Mouse (Mus musculus): ENCODE measurements around the gene Pias4. TPM values are rescaled to one million over a fixed set of nuclear protein-coding genes. Genes with fewer than 3 reads are reported as not detected.
"Not testable (repeated sequence)": the region's sequence is repeated elsewhere in the genome, so short reads cannot be mapped to it uniquely, and the experiment has no call there.

Pias4 gene
- total and polyA plus RNA-seq, 3 experiments, result 21.0 to 40.4 TPM; not detected in 1

GRCm38 (mm10) chr10:81173132-81173531 is 5.4 kb upstream of the Pias4 start (continued):
- TF ChIP-seq USF2 (IDR thresholded peaks at IDR 0.05; ENCODE audit: borderline replicate concordance in 1 of 2, insufficient read depth in 1 of 2, low read depth in 1 of 2, low read length in 2 of 2) (no peak), EP300 (IDR thresholded peaks at IDR 0.05; ENCODE audit: low read depth in 1 of 2, low read length in 2 of 2) (no peak)

DNA sequence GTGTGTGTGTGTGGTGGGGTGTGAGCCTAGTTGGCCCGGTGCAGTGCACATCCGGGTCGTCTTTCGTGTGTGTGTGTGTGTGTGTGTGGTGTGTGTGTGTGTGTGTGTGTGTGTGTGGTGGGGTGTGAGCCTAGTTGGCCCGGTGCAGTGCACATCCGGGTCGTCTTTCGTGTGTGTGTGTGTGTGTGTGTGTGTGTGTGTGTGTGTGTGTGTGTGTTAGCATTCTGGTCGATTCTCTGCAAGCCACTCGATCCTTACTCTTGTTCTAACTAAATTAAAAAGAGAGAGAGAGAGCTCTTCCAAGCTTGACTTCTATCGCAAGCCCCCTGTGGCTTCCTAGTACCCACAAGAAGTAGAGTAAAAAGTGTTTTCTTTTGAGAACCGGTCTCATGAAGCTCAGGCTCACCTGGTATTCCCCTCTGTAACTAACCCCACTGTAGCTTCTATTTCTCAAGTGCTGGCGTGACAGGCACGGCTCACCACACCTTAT is 1.7 kb upstream of the Pias4 start:
- Histone ChIP-seq H3K36me3 (ENCODE audit: control insufficient read depth in 1 of 2, insufficient read depth in 2 of 2, low read length in 2 of 2) (peaks cover 0 to 11% of the 10 kb centered on the region in 2 experiments; a peak in 2 of 4 replicates), H3K9ac (ENCODE audit: control insufficient read depth, low read depth, low read length, poor library complexity, severe bottlenecking) (peak overlapping the region; percentile 55)

GRCm38 (mm10) chr10:81168521-81169244 is 960 bp upstream of the Pias4 start:
- H3K27ac ChIP-seq (ENCODE audit: control insufficient read depth, low read depth, low read length), result peak overlapping the region; percentile 95
- H3K79me2 ChIP-seq (ENCODE audit: control insufficient read depth, insufficient read depth, low read length, poor library complexity), result peaks cover 25% of the 10 kb centered on the region
- peaks cover 0 to 11% of the 10 kb centered on the region in 2 experiments; a peak in 2 of 4 replicates for H3K4me1 ChIP-seq (ENCODE audit: control insufficient read depth in 1 of 2, insufficient read depth in 2 of 2, low read length in 2 of 2)
- H3K4me3 ChIP-seq (ENCODE audit: control insufficient read depth in 1 of 2, insufficient read depth in 1 of 2, low read depth in 2 of 2, low read length in 2 of 2), result peak overlapping the region; percentile 78 to 87
- peak overlapping the region; percentile 89 for H3K9ac ChIP-seq (ENCODE audit: control insufficient read depth, low read depth, low read length, poor library complexity, severe bottlenecking)
- peak; percentile 97 for DNase-seq (ENCODE audit: low read depth, low spot score)
- peaks cover 0 to 6% of the 10 kb centered on the region in 2 experiments; a peak in 2 of 4 replicates for H3K36me3 ChIP-seq (ENCODE audit: control insufficient read depth in 1 of 2, insufficient read depth in 2 of 2, low read length in 2 of 2)
- H3K27me3 ChIP-seq (ENCODE audit: control insufficient read depth in 1 of 2, insufficient read depth in 2 of 2, low read length in 2 of 2), result no peaks in the 10 kb centered on the region
- no peaks in the 10 kb centered on the region for H3K9me3 ChIP-seq (replicated peaks; ENCODE audit: insufficient read depth, low read length)
- peak; percentile 88 for TF ChIP-seq ZMIZ1 (IDR thresholded peaks at IDR 0.05; ENCODE audit: low read depth, low read length)
- peak; percentile 83 for TF ChIP-seq MAX (IDR thresholded peaks at IDR 0.05; ENCODE audit: low read length)
- peak; percentile 85 for TF ChIP-seq USF1 (IDR thresholded peaks at IDR 0.05; ENCODE audit: low read depth, low read length)
- no peak for TF ChIP-seq SMC3 (IDR thresholded peaks at IDR 0.05; ENCODE audit: low read depth, low read length)
- no peak for TF ChIP-seq JUND (IDR thresholded peaks at IDR 0.05; ENCODE audit: low read depth, low read length)
- TF ChIP-seq NELFE (IDR thresholded peaks at IDR 0.05; ENCODE audit: low read depth, low read length), result peak; percentile 66; the same call in 1 of the 2 replicates
- TF ChIP-seq ZKSCAN1 (IDR thresholded peaks at IDR 0.05; ENCODE audit: low read depth, low read length), result no peak
- peak; percentile 32; the same call in 1 of the 2 replicates for TF ChIP-seq ETS1 (IDR thresholded peaks at IDR 0.05; ENCODE audit: low read depth, low read length)
- TF ChIP-seq TAL1 (IDR thresholded peaks at IDR 0.05; ENCODE audit: low read length), result no peak
- peak; percentile 93 for TF ChIP-seq MXI1 (IDR thresholded peaks at IDR 0.05; ENCODE audit: low read depth, low read length)
- TF ChIP-seq POLR2AphosphoS5 (IDR thresholded peaks at IDR 0.05; ENCODE audit: borderline replicate concordance, low read depth, low read length), result peak; percentile 20; the same call in 1 of the 2 replicates
- TF ChIP-seq KAT2A (conservative IDR thresholded peaks at IDR 0.05; ENCODE audit: low read depth, low read length), result no peak
- no peak for TF ChIP-seq UBTF (IDR thresholded peaks at IDR 0.05; ENCODE audit: borderline replicate concordance, insufficient read depth, low read depth, low read length)
- 0 out of 2 replicates have a peak, but pooled peaks have one; percentile 62 for TF ChIP-seq MYC (IDR thresholded peaks at IDR 0.05; ENCODE audit: low read depth, low read length)
- no peak for TF ChIP-seq MAFK (IDR thresholded peaks at IDR 0.05; ENCODE audit: borderline replicate concordance, low read depth, low read length)
- TF ChIP-seq TBP (IDR thresholded peaks at IDR 0.05; ENCODE audit: low read depth, low read length), result peak; percentile 88
- peak; percentile 30; the same call in 1 of the 2 replicates for TF ChIP-seq POLR2AphosphoS2 (IDR thresholded peaks at IDR 0.05; ENCODE audit: low read length)
- TF ChIP-seq RCOR1 (IDR thresholded peaks at IDR 0.05; ENCODE audit: low read depth, low read length), result no peak
- TF ChIP-seq CHD1 (IDR thresholded peaks at IDR 0.05; ENCODE audit: low read depth, low read length), result no peak
- no peak for TF ChIP-seq GATA1 (IDR thresholded peaks at IDR 0.05; ENCODE audit: low read depth, low read length)
- TF ChIP-seq TCF12 (IDR thresholded peaks at IDR 0.05; ENCODE audit: low read depth, low read length), result peak; percentile 42; the same call in 1 of the 2 replicates
- TF ChIP-seq USF2 (IDR thresholded peaks at IDR 0.05; ENCODE audit: borderline replicate concordance in 1 of 2, insufficient read depth in 1 of 2, low read depth in 1 of 2, low read length in 2 of 2), result no peak
- peak; percentile 91 for TF ChIP-seq SIN3A (IDR thresholded peaks at IDR 0.05; ENCODE audit: low read length)
- 0 out of 2 replicates have a peak, but pooled peaks have one; percentile 6 for TF ChIP-seq NRF1 (IDR thresholded peaks at IDR 0.05; ENCODE audit: insufficient read depth, low read depth, low read length, poor library complexity, severe bottlenecking)
- peak; percentile 79 for TF ChIP-seq ELF1 (IDR thresholded peaks at IDR 0.05; ENCODE audit: low read depth, low read length)

More for the DNA sequence above, 1.7 kb upstream of the Pias4 start:
- not testable (repeated sequence) for H3K27me3 ChIP-seq (ENCODE audit: control insufficient read depth in 1 of 2, insufficient read depth in 2 of 2, low read length in 2 of 2); H3K9me3 ChIP-seq (replicated peaks; ENCODE audit: insufficient read depth, low read length)
- H3K4me1 ChIP-seq (ENCODE audit: control insufficient read depth in 1 of 2, insufficient read depth in 2 of 2, low read length in 2 of 2), result peaks cover 0 to 16% of the 10 kb centered on the region in 2 experiments; a peak in 3 of 4 replicates
- peak overlapping the region; percentile 61 for H3K27ac ChIP-seq (ENCODE audit: control insufficient read depth, low read depth, low read length)
- 0 out of 2 replicates have a peak, but pooled peaks have one; percentile 11 for TF ChIP-seq HCFC1 (IDR thresholded peaks at IDR 0.05; ENCODE audit: low read depth, low read length)
- peaks cover 21% of the 10 kb centered on the region for H3K79me2 ChIP-seq (ENCODE audit: control insufficient read depth, insufficient read depth, low read length, poor library complexity)
- DNase-seq (ENCODE audit: low read depth, low spot score), result peak; percentile 67
- peak overlapping the region; percentile 65 to 78 for H3K4me3 ChIP-seq (ENCODE audit: control insufficient read depth in 1 of 2, insufficient read depth in 1 of 2, low read depth in 2 of 2, low read length in 2 of 2)

Data from MEL (cell line).